In genomic region chr12:33411580-33412151, GRCm38 (mm10) we compare ENCODE assay signal across 16 mouse cellular contexts. TPM values are rescaled to one million over a fixed set of nuclear protein-coding genes. Genes with fewer than 3 reads are reported as not detected.
A peak's percentile ranks its signal among the peaks of the same experiment; 100 is the strongest.
DNase-seq lines count a peak whose midpoint lies in the region; ATAC-seq and TF ChIP-seq lines count a peak whose summit lies in the region.
"Had no signal": no experiment of that assay in that cellular context is flagged by ENCODE, and none has a peak within 500 bp of the region (broad histone marks: within the 10 kb centered on the region; RNA-seq: fewer than 3 reads in every experiment).

No protein-coding gene starts in this region.

- no peak for TF ChIP-seq POLR2A in heart, adult 2 months (IDR thresholded peaks at IDR 0.05; ENCODE audit: insufficient read depth, low read depth, low read length)

- 46% methylated on average over 6 of the region's 6 CpGs for WGBS in heart, adult 2 months
- 49% methylated on average over 6 of the region's 6 CpGs for WGBS in heart, embryonic 12.5 days
- WGBS in midbrain, embryonic 14.5 days: 62% methylated on average over 6 of the region's 6 CpGs
- WGBS in midbrain, embryonic 11.5 days: 58% methylated on average over 6 of the region's 6 CpGs

- H3K4me3 ChIP-seq in heart, adult 2 months: no peak overlapping the region
- no peak overlapping the region for H3K4me3 ChIP-seq in heart, embryonic 12.5 days
- no peak overlapping the region for H3K4me3 ChIP-seq in midbrain, embryonic 14.5 days (replicated peaks; ENCODE audit: low read depth, low read length)
- H3K4me3 ChIP-seq in midbrain, embryonic 11.5 days (ENCODE audit: low read depth, low read length): no peak overlapping the region
- H3K4me3 ChIP-seq: hindbrain, embryonic 13.5 days had no signal

- intact Hi-C loops in heart, adult 2 months (cut with DNase I): no loop called here

- H3K9ac ChIP-seq in heart, adult 2 months (ENCODE audit: low read depth, low read length): no peak overlapping the region
- H3K9ac ChIP-seq in heart, embryonic 12.5 days: no peak overlapping the region
- no peak overlapping the region for H3K9ac ChIP-seq in midbrain, embryonic 14.5 days (replicated peaks; ENCODE audit: low read length)
- no peak overlapping the region for H3K9ac ChIP-seq in midbrain, embryonic 11.5 days (ENCODE audit: low read length)
- H3K9ac ChIP-seq: hindbrain, embryonic 13.5 days had no signal

- no peak overlapping the region for H3K27ac ChIP-seq in heart, adult 2 months
- no peak overlapping the region for H3K27ac ChIP-seq in heart, embryonic 12.5 days (ENCODE audit: poor library complexity, severe bottlenecking)
- no peak overlapping the region for H3K27ac ChIP-seq in midbrain, embryonic 14.5 days (replicated peaks; ENCODE audit: low read depth, low read length)
- H3K27ac ChIP-seq in midbrain, embryonic 11.5 days (ENCODE audit: low read depth, low read length): no peak overlapping the region
- H3K27ac ChIP-seq: hindbrain, embryonic 13.5 days had no signal

- no peaks in the 10 kb centered on the region for H3K36me3 ChIP-seq in heart, adult 2 months (ENCODE audit: control insufficient read depth, insufficient read depth, low read length)
- H3K36me3 ChIP-seq in heart, embryonic 12.5 days: no peaks in the 10 kb centered on the region
- no peaks in the 10 kb centered on the region for H3K36me3 ChIP-seq in midbrain, embryonic 14.5 days (ENCODE audit: control insufficient read depth, insufficient read depth, low read length)
- no peaks in the 10 kb centered on the region for H3K36me3 ChIP-seq in midbrain, embryonic 11.5 days (ENCODE audit: control insufficient read depth, insufficient read depth, low read length)
- H3K36me3 ChIP-seq: hindbrain, embryonic 13.5 days had no signal

- H3K9me3 ChIP-seq in heart, embryonic 12.5 days (replicated peaks): no peaks in the 10 kb centered on the region
- no peaks in the 10 kb centered on the region for H3K9me3 ChIP-seq in midbrain, embryonic 14.5 days (ENCODE audit: control insufficient read depth, low read length)
- no peaks in the 10 kb centered on the region for H3K9me3 ChIP-seq in midbrain, embryonic 11.5 days (ENCODE audit: control insufficient read depth, low read length)
- H3K9me3 ChIP-seq: hindbrain, embryonic 13.5 days had no signal

- H3K27me3 ChIP-seq in heart, adult 2 months (ENCODE audit: control insufficient read depth, insufficient read depth, low read length): no peaks in the 10 kb centered on the region
- H3K27me3 ChIP-seq in heart, embryonic 12.5 days (replicated peaks): peaks cover 12% of the 10 kb centered on the region; the same call in 1 of the 2 replicates
- H3K27me3 ChIP-seq in midbrain, embryonic 14.5 days (ENCODE audit: control insufficient read depth, insufficient read depth, low read length): no peaks in the 10 kb centered on the region
- no peaks in the 10 kb centered on the region for H3K27me3 ChIP-seq in midbrain, embryonic 11.5 days (ENCODE audit: control insufficient read depth, insufficient read depth, low read length)

- peak; percentile 62 for TF ChIP-seq CTCF in heart, adult 2 months (IDR thresholded peaks at IDR 0.05)

- no peaks in the 10 kb centered on the region for H3K79me2 ChIP-seq in heart, adult 2 months (replicated peaks; ENCODE audit: control insufficient read depth, insufficient read depth, low read length)

- ATAC-seq in heart, embryonic 12.5 days (ENCODE audit: insufficient number of reproducible peaks, low FRiP score): no peak
- ATAC-seq in midbrain, embryonic 14.5 days (ENCODE audit: low FRiP score, low TSS enrichment): no peak
- no peak for ATAC-seq in midbrain, embryonic 11.5 days (ENCODE audit: low FRiP score)
- ATAC-seq in erythroblast, adult 5-6 weeks (replicated peaks; ENCODE audit: low FRiP score, poor library complexity, severe bottlenecking): no peak

- no peak overlapping the region for H3K4me2 ChIP-seq in heart, embryonic 12.5 days
- no peak overlapping the region for H3K4me2 ChIP-seq in midbrain, embryonic 14.5 days (ENCODE audit: low read length)
- no peak overlapping the region for H3K4me2 ChIP-seq in midbrain, embryonic 11.5 days
- H3K4me2 ChIP-seq: hindbrain, embryonic 13.5 days had no signal

- no peak for DNase-seq in heart, adult 2 months
- DNase-seq in midbrain, embryonic 14.5 days: peak; percentile 60
- DNase-seq in midbrain, embryonic 11.5 days (ENCODE audit: low spot score, missing footprints): no peak
- peak; percentile 5 for DNase-seq in forelimb bud, embryonic 11.5 days (ENCODE audit: low read depth, low spot score)
- DNase-seq in neural tube, embryonic 10.5 days (ENCODE audit: extremely low spot score, low spot score): no peak
- no peak for DNase-seq in frontal cortex, postnatal 10 days (ENCODE audit: low spot score in 2 of 2)
- DNase-seq: adrenal gland, postnatal 14 days; cerebellum, adult 9-10 months; gastrocnemius, postnatal 36 days; kidney, postnatal 25 days; right cerebral cortex, postnatal 14 days had no signal

- no peak for TF ChIP-seq EP300 in heart, adult 2 months (IDR thresholded peaks at IDR 0.05; ENCODE audit: insufficient read depth, low read depth, low read length)

- H3K4me1 ChIP-seq in heart, adult 2 months (ENCODE audit: control insufficient read depth, insufficient read depth, low read length): no peaks in the 10 kb centered on the region
- no peaks in the 10 kb centered on the region for H3K4me1 ChIP-seq in heart, embryonic 12.5 days (replicated peaks)
- H3K4me1 ChIP-seq in midbrain, embryonic 14.5 days (ENCODE audit: control insufficient read depth, insufficient read depth, low read length): no peaks in the 10 kb centered on the region
- no peaks in the 10 kb centered on the region for H3K4me1 ChIP-seq in midbrain, embryonic 11.5 days (ENCODE audit: control insufficient read depth, insufficient read depth, low read length)
- H3K4me1 ChIP-seq: hindbrain, embryonic 13.5 days had no signal

RNA-seq across cellular contexts. Expression of gene Efcab10, which starts 17.0 kb away (rescaled TPM):
- not detected for total RNA-seq in heart, adult 2 months (2021)
- polyA plus RNA-seq in heart, adult 2 months (2012; rRNA removed): 0.37 TPM in 1 of 2 replicates, not detected in the other
- not detected in 2 replicates for polyA plus RNA-seq in heart, embryonic 12.5 days (2016; fragmentation: Nextera tagmentation; extraction: Ambion mirVana)
- polyA plus RNA-seq in midbrain, embryonic 14.5 days (2014; fragmentation: Nextera tagmentation; extraction: Ambion mirVana): 2.9 and 3.4 TPM in 2 replicates
- 0.36 and 1.0 TPM in 2 replicates for polyA plus RNA-seq in midbrain, embryonic 11.5 days (2014; fragmentation: Nextera tagmentation; extraction: Ambion mirVana)
- not detected in 2 replicates for total RNA-seq in erythroblast, adult 5-6 weeks (2015; ENCODE audit: low replicate concordance)
- not detected in 2 replicates for total RNA-seq in erythroblast, adult 5-6 weeks (2017; ENCODE audit: low replicate concordance)
- total RNA-seq: adrenal gland, postnatal 14 days; ES-E14; gastrocnemius, postnatal 36 days had no signal
- polyA plus RNA-seq: neural tube, embryonic 11.5 days had no signal

RNA-seq across cellular contexts. Expression of gene Twistnb, which starts 17.8 kb away (rescaled TPM):
- total RNA-seq in heart, adult 2 months (2021): 1 to 10 TPM; 7.0 to 9.8 TPM
- 4.5 and 8.1 TPM in 2 replicates for polyA plus RNA-seq in heart, adult 2 months (2012; rRNA removed)
- 32.5 and 38.1 TPM in 2 replicates for polyA plus RNA-seq in heart, embryonic 12.5 days (2016; fragmentation: Nextera tagmentation; extraction: Ambion mirVana)
- polyA plus RNA-seq in midbrain, embryonic 14.5 days (2014; fragmentation: Nextera tagmentation; extraction: Ambion mirVana): 61.8 and 67.4 TPM in 2 replicates
- polyA plus RNA-seq in midbrain, embryonic 11.5 days (2014; fragmentation: Nextera tagmentation; extraction: Ambion mirVana): 44.2 and 46.0 TPM in 2 replicates
- total RNA-seq in erythroblast, adult 5-6 weeks (2015; ENCODE audit: low replicate concordance): 10.2 and 11.5 TPM in 2 replicates
- 9.0 and 10.2 TPM in 2 replicates for total RNA-seq in erythroblast, adult 5-6 weeks (2017; ENCODE audit: low replicate concordance)

Comparison
In these comparisons a context has a peak if more than half of its experiments do, and no peak if none do; other contexts are left out.
1. DNase-seq: peak in midbrain, embryonic 14.5 days (single experiment) and forelimb bud, embryonic 11.5 days (single experiment); none in heart, adult 2 months (0 of 2), midbrain, embryonic 11.5 days (single experiment), neural tube, embryonic 10.5 days (single experiment) and frontal cortex, postnatal 10 days (0 of 2).